Mouse (Mus musculus) megakaryocyte-erythroid progenitor cell, adult 5 weeks (primary cell): Measurements from ENCODE around the gene P2rx6. TPM values are rescaled to one million over a fixed set of nuclear protein-coding genes. Genes with fewer than 3 reads are reported as not detected.

Experiments
- polyA plus RNA-seq: library from polyadenylated mRNA; stranded (reverse); fragments of >175 nt; gene quantifications from 2 replicates; pipeline ENCODE4 v1.2.3, GENCODE M21; 2012

P2rx6 gene
- polyA plus RNA-seq = 0.03 TPM in 1 of 2 replicates, not detected in the other

GRCm38 (mm10) chr16:17561751-17562208 lies at the start of gene P2rx6:
Gene P2rx6 (plus strand): TSS chr16:17561885.

GRCm38 (mm10) chr16:17530640-17531288 lies 30.9 kb upstream of the P2rx6 start, which contains the start of gene Thap7:
Gene Thap7 (minus strand): TSS chr16:17531136.

GRCm38 (mm10) chr16:17561128-17561750 lies 446 bp upstream of the P2rx6 start, which contains the start of gene Lrrc74b:
Gene Lrrc74b (minus strand): TSS chr16:17561247.

GRCm38 (mm10) chr16:17583064-17583463 lies 21.4 kb downstream of the P2rx6 start, which contains the start of gene Slc7a4:
Gene Slc7a4 (minus strand): TSS chr16:17583214.

DNA sequence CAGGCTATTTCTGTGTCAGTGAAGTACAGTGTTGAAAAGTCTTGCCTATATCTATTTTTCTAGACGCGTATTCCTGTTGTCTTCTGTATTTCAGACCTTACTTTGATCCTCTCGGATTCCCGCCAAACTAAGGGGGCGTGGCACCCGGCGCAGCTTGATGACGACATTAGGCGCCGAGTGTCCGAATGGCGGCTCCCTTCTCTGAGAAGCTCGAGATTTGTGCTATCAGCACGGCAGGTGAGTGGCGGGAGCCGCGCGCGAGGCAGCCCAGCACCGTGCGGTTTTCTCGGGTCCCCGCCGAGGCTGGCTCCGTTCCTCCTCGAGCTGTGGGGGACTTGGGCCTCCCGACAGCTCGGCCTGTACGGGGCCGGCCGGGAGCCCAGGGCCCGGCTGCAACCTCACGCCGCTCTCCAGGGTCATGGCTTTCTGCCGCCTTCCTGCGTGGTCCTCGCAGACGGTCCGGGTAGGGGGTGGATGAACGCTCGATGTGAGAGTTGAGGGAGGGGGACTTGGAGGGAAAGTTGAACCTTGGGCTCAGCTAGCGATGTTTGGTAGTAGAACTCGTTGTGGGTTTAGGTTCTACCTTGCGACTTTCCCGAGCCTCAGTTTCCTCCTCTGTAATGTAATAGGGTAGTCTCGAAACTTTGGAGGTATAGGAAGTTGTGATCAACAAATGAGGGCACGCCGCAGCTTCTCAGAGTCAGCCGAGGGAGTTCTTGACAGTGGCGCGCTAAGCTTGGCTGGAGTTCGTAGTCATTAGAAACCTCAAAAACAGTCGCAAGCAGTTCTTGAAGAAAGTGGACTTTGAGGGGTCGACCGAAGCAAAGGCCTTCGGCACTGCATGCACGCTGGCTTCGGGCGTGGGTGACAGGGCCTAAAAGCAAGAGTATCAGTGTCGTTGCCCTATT lies 57.8 kb downstream of the P2rx6 start, which contains the start of gene Smpd4:
TSS of gene Smpd4 (plus strand) at position 157 of the 908 bp plus-strand sequence.

Other genes with a start within 250 kb of the P2rx6 start
- gene Serpind1, start 230.5 kb upstream of the P2rx6 start, polyA plus RNA-seq = not detected in 2 replicates
- 3.4 and 4.4 TPM in 2 replicates for gene Snap29, start 155.9 kb upstream of the P2rx6 start, polyA plus RNA-seq
- gene Pi4ka, start 155.6 kb upstream of the P2rx6 start, polyA plus RNA-seq = 25.8 and 26.5 TPM in 2 replicates
- gene Crkl, start 109.9 kb upstream of the P2rx6 start, polyA plus RNA-seq = 23.0 and 23.5 TPM in 2 replicates
- 0.02 and 0.09 TPM in 2 replicates for gene Aifm3, start 72.3 kb upstream of the P2rx6 start, polyA plus RNA-seq
- gene Lztr1, start 53.2 kb upstream of the P2rx6 start, polyA plus RNA-seq = 38.5 and 42.1 TPM in 2 replicates
- 117 and 148 TPM in 2 replicates for gene Thap7, start 30.7 kb upstream of the P2rx6 start, polyA plus RNA-seq
- gene Lrrc74b, start 638 bp upstream of the P2rx6 start, polyA plus RNA-seq = not detected in 2 replicates
- 2.7 and 3.6 TPM in 2 replicates for gene Slc7a4, start 21.3 kb downstream of the P2rx6 start, polyA plus RNA-seq
- 17.5 and 23.1 TPM in 2 replicates for gene Smpd4, start 57.5 kb downstream of the P2rx6 start, polyA plus RNA-seq
- gene Ccdc74a, start 84.6 kb downstream of the P2rx6 start, polyA plus RNA-seq = 2.5 and 3.0 TPM in 2 replicates
- 181 and 185 TPM in 2 replicates for gene Med15, start 171.0 kb downstream of the P2rx6 start, polyA plus RNA-seq
- gene Klhl22, start 197.7 kb downstream of the P2rx6 start, polyA plus RNA-seq = 23.5 and 34.0 TPM in 2 replicates
- 0.68 and 1.5 TPM in 2 replicates for gene Scarf2, start 235.4 kb downstream of the P2rx6 start, polyA plus RNA-seq